Mouse (Mus musculus): ENCODE measurements around the gene Pcif1. TPM values are rescaled to one million over a fixed set of nuclear protein-coding genes. Genes with fewer than 3 reads are reported as not detected.
"Not testable (repeated sequence)": the region's sequence is repeated elsewhere in the genome, so short reads cannot be mapped to it uniquely, and the experiment has no call there.

The Pcif1 gene
- 10 to 100 TPM; 44.8 to 48.8 TPM for total RNA-seq (2021)
- long read RNA-seq, experiment 1, full-length matches to known transcripts = 81 of 104 reads
- long read RNA-seq, experiment 1, partial matches to known transcripts = 9 of 104 reads
- long read RNA-seq, experiment 1, other reads (novel, unspliced or antisense) = 14 of 104 reads
- long read RNA-seq, experiment 2, full-length matches to known transcripts = 62 of 79 reads
- long read RNA-seq, experiment 2, partial matches to known transcripts = 5 of 79 reads
- long read RNA-seq, experiment 2, other reads (novel, unspliced or antisense) = 12 of 79 reads

- Histone ChIP-seq H3K27ac (peak within 1 kb of the TSS; percentile 100), H3K4me3 (peak within 1 kb of the TSS; percentile 89)
- peak; percentile 90 to 91 for DNase-seq (ENCODE audit: extremely low spot score in 1 of 2, low spot score in 2 of 2)
- no peak; the same call in 1 of the 2 replicates for TF ChIP-seq CTCF (IDR thresholded peaks at IDR 0.05)
- intact Hi-C loops (cut with DNase I) = loop anchor here (1.0 kb wide), 2 partner anchors 32 to 46 kb away; partner anchors contain the start of genes Neurl2 and Zfp335
These were observed at the start of gene Pcif1 for GRCm38 (mm10) chr2:164879228-164879567. Gene Pcif1 (plus strand): TSS chr2:164879304.

GRCm38 (mm10) chr2:164831029-164831428 is 48.1 kb upstream of the Pcif1 start:
- intact Hi-C loops (cut with DNase I) = no loop called here
- no peak overlapping the region for H3K4me3 ChIP-seq
- no peak overlapping the region for H3K27ac ChIP-seq
- TF ChIP-seq CTCF (IDR thresholded peaks at IDR 0.05) = no peak
- no peak for DNase-seq (ENCODE audit: extremely low spot score in 1 of 2, low spot score in 2 of 2)

- Histone ChIP-seq H3K4me3 (peak overlapping the region; percentile 90), H3K27ac (peak overlapping the region; percentile 94)
- DNase-seq (ENCODE audit: extremely low spot score in 1 of 2, low spot score in 2 of 2) = peak in 1 of 2 experiments; percentile 25
- no peak for TF ChIP-seq CTCF (IDR thresholded peaks at IDR 0.05)
- intact Hi-C loops (cut with DNase I) = loop anchor here (2.0 kb wide), 1 partner anchor 79 kb away; the partner anchor contains the start of gene Zfp335
These were observed 46.9 kb upstream of the Pcif1 start for GRCm38 (mm10) chr2:164832032-164832747.

GRCm38 (mm10) chr2:164832748-164833301 is 46.3 kb upstream of the Pcif1 start, which contains the start of gene Ctsa:
Gene Ctsa (plus strand): TSS chr2:164832873.
- H3K4me3 ChIP-seq = peak within 1 kb of the TSS; percentile 90
- DNase-seq (ENCODE audit: extremely low spot score in 1 of 2, low spot score in 2 of 2) = peak; percentile 76 to 78

GRCm38 (mm10) chr2:164833314-164833959 is 45.7 kb upstream of the Pcif1 start, which contains the start of gene Neurl2:
Gene Neurl2 (minus strand): TSS chr2:164833456.
- Histone ChIP-seq H3K27ac (peak within 1 kb of the TSS; percentile 94), H3K4me3 (peak within 1 kb of the TSS; percentile 90)
- intact Hi-C loops (cut with DNase I) = loop anchor here (1.0 to 2.0 kb wide), 2 partner anchors 46 to 77 kb away; partner anchors contain the start of genes Pcif1 and Zfp335
- no peak for TF ChIP-seq CTCF (IDR thresholded peaks at IDR 0.05)
- DNase-seq (ENCODE audit: extremely low spot score in 1 of 2, low spot score in 2 of 2) = peak; percentile 85 to 87

More at GRCm38 (mm10) chr2:164832748-164833301, 46.3 kb upstream of the Pcif1 start, which contains the start of gene Ctsa:
- peak; percentile 59 for TF ChIP-seq CTCF (IDR thresholded peaks at IDR 0.05)
- intact Hi-C loops (cut with DNase I) = loop anchor here (1.0 to 2.0 kb wide), 2 partner anchors 46 to 78 kb away; partner anchors contain the start of genes Pcif1 and Zfp335
- H3K27ac ChIP-seq = peak within 1 kb of the TSS; percentile 94

- Histone ChIP-seq H3K27ac (peak overlapping the region; percentile 94), H3K4me3 (peak overlapping the region; percentile 90)
- intact Hi-C loops (cut with DNase I) = no loop called here
- peak; percentile 19 for TF ChIP-seq CTCF (IDR thresholded peaks at IDR 0.05)
- DNase-seq (ENCODE audit: extremely low spot score in 1 of 2, low spot score in 2 of 2) = no peak
These were observed 44.6 kb upstream of the Pcif1 start for GRCm38 (mm10) chr2:164834531-164834930.

GRCm38 (mm10) chr2:164835164-164835563 is 43.9 kb upstream of the Pcif1 start:
- peak overlapping the region; percentile 90; the same call in 1 of the 2 replicates for H3K4me3 ChIP-seq
- DNase-seq (ENCODE audit: extremely low spot score in 1 of 2, low spot score in 2 of 2) = no peak
- H3K27ac ChIP-seq = no peak overlapping the region
- intact Hi-C loops (cut with DNase I) = no loop called here
- TF ChIP-seq CTCF (IDR thresholded peaks at IDR 0.05) = no peak

GRCm38 (mm10) chr2:164845782-164846181 is 33.3 kb upstream of the Pcif1 start:
- DNase-seq (ENCODE audit: extremely low spot score in 1 of 2, low spot score in 2 of 2) = no peak
- peak; percentile 48 for TF ChIP-seq CTCF (IDR thresholded peaks at IDR 0.05)
- intact Hi-C loops (cut with DNase I) = no loop called here

GRCm38 (mm10) chr2:164850061-164850460 is 29.0 kb upstream of the Pcif1 start:
- intact Hi-C loops (cut with DNase I) = no loop called here
- Histone ChIP-seq H3K27ac (no peak overlapping the region), H3K4me3 (no peak overlapping the region)
- TF ChIP-seq CTCF (IDR thresholded peaks at IDR 0.05) = no peak
- DNase-seq (ENCODE audit: extremely low spot score in 1 of 2, low spot score in 2 of 2) = no peak

More at GRCm38 (mm10) chr2:164845782-164846181, 33.3 kb upstream of the Pcif1 start:
- no peak overlapping the region for H3K4me3 ChIP-seq
- H3K27ac ChIP-seq = no peak overlapping the region

- DNase-seq (ENCODE audit: extremely low spot score in 1 of 2, low spot score in 2 of 2); intact Hi-C loops (cut with DNase I); H3K27ac ChIP-seq; H3K4me3 ChIP-seq: not testable (repeated sequence)
These were observed 23.5 kb upstream of the Pcif1 start for GRCm38 (mm10) chr2:164855572-164855971.

All from left cerebral cortex, adult 2 months (tissue).